Mouse (Mus musculus): Measurements from ENCODE around the gene Ppia.

- no peak for TF ChIP-seq CTCF (IDR thresholded peaks at IDR 0.05; ENCODE audit: low read depth, low read length)
- no peak for TF ChIP-seq POLR2A (IDR thresholded peaks at IDR 0.05; ENCODE audit: insufficient read depth, low read length)
These were observed 5.0 kb downstream of the Ppia start for GRCm38 (mm10) chr11:6420283-6420703.

Data from ES-Bruce4 (cell line).